Mouse (Mus musculus): ENCODE measurements at regions not wholly inside any gene's neighbourhood (a gene's known extent, or its start where the extent isn't known, plus 50 kb on each side); places are given as distances from the start of the nearest gene placed in this dataset.

DNA sequence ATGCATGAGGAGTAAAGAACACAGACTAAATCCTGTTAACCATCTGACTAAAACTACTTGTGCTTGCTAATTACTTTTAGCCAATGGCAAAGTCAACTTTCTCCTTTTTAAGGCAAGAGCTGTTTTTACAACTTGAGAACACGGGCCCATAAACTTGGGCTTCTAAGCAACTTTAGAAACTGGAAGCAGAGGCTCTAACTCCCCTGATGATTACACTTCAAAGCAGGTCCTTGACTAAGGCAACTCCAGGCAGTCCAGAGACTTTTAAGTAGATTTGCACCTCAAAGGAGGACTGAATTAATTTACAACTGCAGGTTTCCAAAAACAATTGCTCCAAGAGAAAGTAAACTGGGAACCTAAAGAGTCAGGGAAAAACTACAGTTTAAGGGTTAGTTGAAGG, 52.8 kb upstream of the A730009L09Rik start:
- no peak overlapping the region for H3K4me3 ChIP-seq
- H3K36me3 ChIP-seq (replicated peaks) = no peaks in the 10 kb centered on the region
- H3K27me3 ChIP-seq (replicated peaks; ENCODE audit: low read depth, poor library complexity, severe bottlenecking) = no peaks in the 10 kb centered on the region
- DNase-seq (ENCODE audit: low spot score) = no peak
- H3K4me1 ChIP-seq = no peaks in the 10 kb centered on the region
- WGBS = 15% methylated on average over 1 of the region's 1 CpGs
- no peaks in the 10 kb centered on the region for H3K9me3 ChIP-seq
- H3K27ac ChIP-seq (replicated peaks) = no peak overlapping the region

Data from embryonic facial prominence, embryonic 10.5 days (tissue).